ENCODE assay signal across 23 mouse cellular contexts in genomic region chr3:135562036-135562435, GRCm38 (mm10).
"Had no signal": no experiment of that assay in that cellular context is flagged by ENCODE, and none has a peak within 500 bp of the region (broad histone marks: within the 10 kb centered on the region; RNA-seq: fewer than 3 reads in every experiment).

No protein-coding gene starts in this region.

- H3K9ac ChIP-seq: heart, embryonic 12.5 days; hindbrain, embryonic 14.5 days; intestine, embryonic 15.5 days; limb, embryonic 13.5 days; limb, embryonic 15.5 days; liver, embryonic 12.5 days; liver, embryonic 14.5 days had no signal

- H3K4me3 ChIP-seq: heart, embryonic 10.5 days; heart, embryonic 12.5 days; intestine, embryonic 15.5 days; layer of hippocampus, adult 2 months; limb, embryonic 13.5 days; limb, embryonic 15.5 days; liver, embryonic 12.5 days had no signal

- ATAC-seq: hindbrain, embryonic 16.5 days; inflammation-experienced regulatory T-cells, adult 6 months; intestine, embryonic 15.5 days; intestine, postnatal 0 days; liver, embryonic 12.5 days had no signal

- H3K27ac ChIP-seq: heart, embryonic 10.5 days; hindbrain, embryonic 14.5 days; intestine, embryonic 15.5 days; layer of hippocampus, adult 2 months; limb, embryonic 13.5 days; limb, embryonic 15.5 days; liver, embryonic 12.5 days; liver, embryonic 14.5 days had no signal

- H3K36me3 ChIP-seq: intestine, embryonic 15.5 days; limb, embryonic 13.5 days; limb, embryonic 15.5 days; liver, embryonic 12.5 days had no signal

- H3K4me1 ChIP-seq: intestine, embryonic 15.5 days; limb, embryonic 13.5 days; limb, embryonic 15.5 days; liver, embryonic 12.5 days had no signal

- DNase-seq: gastrocnemius, postnatal 14 days; gastrocnemius, postnatal 36 days; heart, adult 18-20 months; heart, postnatal 10 days; heart, postnatal 36 days; kidney, adult 18-20 months; kidney, adult 8-10 months; kidney, postnatal 10 days; kidney, postnatal 25 days; kidney, postnatal 4 days; left cerebral cortex, postnatal 4 days had no signal

- H3K9me3 ChIP-seq: heart, embryonic 10.5 days; heart, embryonic 12.5 days; intestine, embryonic 15.5 days; limb, embryonic 13.5 days; limb, embryonic 15.5 days; liver, embryonic 12.5 days had no signal

- H3K27me3 ChIP-seq: heart, embryonic 12.5 days; intestine, embryonic 15.5 days; limb, embryonic 13.5 days; limb, embryonic 15.5 days; liver, embryonic 12.5 days had no signal

- H3K4me2 ChIP-seq: heart, embryonic 12.5 days; hindbrain, embryonic 14.5 days; intestine, embryonic 15.5 days; limb, embryonic 13.5 days; limb, embryonic 15.5 days; liver, embryonic 12.5 days had no signal
